11 mouse cellular contexts compared by ENCODE assay signal in the genomic region with DNA sequence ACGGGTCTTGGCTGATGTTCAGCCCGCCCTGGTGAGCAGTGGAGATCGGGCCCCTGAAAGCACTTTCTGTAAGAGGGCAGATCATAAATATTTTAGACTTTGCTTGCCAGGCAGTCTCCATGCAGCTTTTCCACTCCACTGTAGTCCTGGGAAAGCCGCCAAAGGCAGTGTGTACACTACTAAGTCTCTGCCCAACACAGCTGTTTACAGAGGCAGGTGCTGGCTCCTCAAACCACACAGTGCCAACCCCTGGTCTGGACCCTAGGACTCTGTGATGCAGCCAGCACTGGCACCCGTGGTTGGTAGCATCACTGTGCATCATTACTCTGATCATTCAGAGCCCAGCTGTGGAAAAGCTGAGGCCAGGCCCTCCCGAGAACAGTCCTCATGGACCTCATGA.
DNase-seq lines count a peak whose midpoint lies in the region; ATAC-seq and TF ChIP-seq lines count a peak whose summit lies in the region.
"Had no signal": no experiment of that assay in that cellular context is flagged by ENCODE, and none has a peak within 500 bp of the region (broad histone marks: within the 10 kb centered on the region; RNA-seq: fewer than 3 reads in every experiment).

No protein-coding gene starts in this region.

- peak; percentile 15; the same call in 1 of the 2 replicates for ATAC-seq in intestine, embryonic 14.5 days (replicated peaks; ENCODE audit: low FRiP score, low TSS enrichment, low read depth)
- no peak for ATAC-seq in intestine, postnatal 0 days
- peak; percentile 47; the same call in 1 of the 2 replicates for ATAC-seq in lung, embryonic 14.5 days (ENCODE audit: insufficient read depth)

- H3K27me3 ChIP-seq in intestine, embryonic 14.5 days (replicated peaks; ENCODE audit: control insufficient read depth, insufficient read depth, low read length) = no peaks in the 10 kb centered on the region
- no peaks in the 10 kb centered on the region for H3K27me3 ChIP-seq in intestine, postnatal 0 days (replicated peaks; ENCODE audit: control insufficient read depth, insufficient read depth, low read length)
- H3K27me3 ChIP-seq in lung, embryonic 14.5 days (ENCODE audit: insufficient read depth, low read length) = no peaks in the 10 kb centered on the region

- H3K27ac ChIP-seq in intestine, embryonic 14.5 days (ENCODE audit: low read depth) = no peak overlapping the region
- H3K27ac ChIP-seq in intestine, postnatal 0 days (ENCODE audit: low read depth, low read length) = no peak overlapping the region
- no peak overlapping the region for H3K27ac ChIP-seq in lung, embryonic 14.5 days (ENCODE audit: low read depth)
- H3K27ac ChIP-seq: macrophage had no signal

- TF ChIP-seq POLR2A in brain, embryonic 14.5 days (IDR thresholded peaks at IDR 0.05; ENCODE audit: borderline replicate concordance, extremely low read depth, insufficient read depth, insufficient read length, poor library complexity, severe bottlenecking) = no peak

- WGBS in intestine, embryonic 14.5 days = 66% methylated on average over 6 of the region's 6 CpGs
- 39% methylated on average over 6 of the region's 6 CpGs for WGBS in intestine, postnatal 0 days
- 61% methylated on average over 6 of the region's 6 CpGs for WGBS in lung, embryonic 14.5 days

- no peak for TF ChIP-seq CTCF in intestine, postnatal 0 days (IDR thresholded peaks at IDR 0.05; ENCODE audit: low read depth)
- TF ChIP-seq CTCF in brain, embryonic 14.5 days (IDR thresholded peaks at IDR 0.05; ENCODE audit: borderline replicate concordance, extremely low read depth, insufficient read depth, insufficient read length) = no peak
- no peak for TF ChIP-seq CTCF in lung, embryonic 14.5 days (IDR thresholded peaks at IDR 0.05; ENCODE audit: low read depth)

- H3K4me3 ChIP-seq in intestine, embryonic 14.5 days (ENCODE audit: low read depth, low read length) = no peak overlapping the region
- H3K4me3 ChIP-seq in intestine, postnatal 0 days (ENCODE audit: low read depth, low read length) = no peak overlapping the region
- H3K4me3 ChIP-seq in lung, embryonic 14.5 days (ENCODE audit: low read depth, low read length) = no peak overlapping the region

- no peak for DNase-seq in intestine, embryonic 14.5 days (ENCODE audit: low spot score)
- DNase-seq in brain, adult 2 months (ENCODE audit: low read depth, low spot score) = peak; percentile 12
- peak; percentile 58 for DNase-seq in brain, embryonic 14.5 days (ENCODE audit: low read depth)
- DNase-seq in lung, embryonic 14.5 days = peak; percentile 1
- DNase-seq in testis, postnatal 10 days (ENCODE audit: low spot score) = no peak
- DNase-seq in cerebellum, postnatal 4 days (ENCODE audit: low spot score in 2 of 2) = no peak
- DNase-seq: adrenal gland, adult 2 months; cerebellum, adult 9-11 months had no signal

- no peak overlapping the region for H3K4me2 ChIP-seq in intestine, embryonic 14.5 days (ENCODE audit: low read length)
- H3K4me2 ChIP-seq in intestine, postnatal 0 days (replicated peaks; ENCODE audit: low read depth) = no peak overlapping the region
- no peak overlapping the region for H3K4me2 ChIP-seq in lung, embryonic 14.5 days

- no peaks in the 10 kb centered on the region for H3K36me3 ChIP-seq in intestine, embryonic 14.5 days (ENCODE audit: control insufficient read depth, insufficient read depth, low read length)
- H3K36me3 ChIP-seq in intestine, postnatal 0 days (ENCODE audit: control insufficient read depth, insufficient read depth) = no peaks in the 10 kb centered on the region
- no peaks in the 10 kb centered on the region for H3K36me3 ChIP-seq in lung, embryonic 14.5 days (ENCODE audit: insufficient read depth)
- H3K36me3 ChIP-seq: G1E had no signal

- no peaks in the 10 kb centered on the region for H3K4me1 ChIP-seq in intestine, embryonic 14.5 days (replicated peaks; ENCODE audit: control insufficient read depth, insufficient read depth, low read length)
- H3K4me1 ChIP-seq in intestine, postnatal 0 days (replicated peaks; ENCODE audit: control insufficient read depth, insufficient read depth, low read length) = no peaks in the 10 kb centered on the region
- no peaks in the 10 kb centered on the region for H3K4me1 ChIP-seq in lung, embryonic 14.5 days (ENCODE audit: insufficient read depth)

- no peak overlapping the region for H3K9ac ChIP-seq in intestine, embryonic 14.5 days (ENCODE audit: low read length)
- H3K9ac ChIP-seq in intestine, postnatal 0 days (ENCODE audit: low read depth, low read length) = no peak overlapping the region
- no peak overlapping the region for H3K9ac ChIP-seq in lung, embryonic 14.5 days

- no peaks in the 10 kb centered on the region for H3K9me3 ChIP-seq in intestine, embryonic 14.5 days (ENCODE audit: control insufficient read depth, low read length)
- H3K9me3 ChIP-seq in intestine, postnatal 0 days (ENCODE audit: control insufficient read depth) = no peaks in the 10 kb centered on the region
- no peaks in the 10 kb centered on the region for H3K9me3 ChIP-seq in lung, embryonic 14.5 days (ENCODE audit: low read depth, low read length)

Comparison
In these comparisons a context has a peak if more than half of its experiments do, and no peak if none do; other contexts are left out.
1. DNase-seq: peak in brain, adult 2 months (single experiment), brain, embryonic 14.5 days (single experiment) and lung, embryonic 14.5 days (single experiment); none in intestine, embryonic 14.5 days (single experiment), testis, postnatal 10 days (single experiment) and cerebellum, postnatal 4 days (0 of 2).